Mouse (Mus musculus): Measurements from ENCODE around the gene Rnf4.

DNA sequence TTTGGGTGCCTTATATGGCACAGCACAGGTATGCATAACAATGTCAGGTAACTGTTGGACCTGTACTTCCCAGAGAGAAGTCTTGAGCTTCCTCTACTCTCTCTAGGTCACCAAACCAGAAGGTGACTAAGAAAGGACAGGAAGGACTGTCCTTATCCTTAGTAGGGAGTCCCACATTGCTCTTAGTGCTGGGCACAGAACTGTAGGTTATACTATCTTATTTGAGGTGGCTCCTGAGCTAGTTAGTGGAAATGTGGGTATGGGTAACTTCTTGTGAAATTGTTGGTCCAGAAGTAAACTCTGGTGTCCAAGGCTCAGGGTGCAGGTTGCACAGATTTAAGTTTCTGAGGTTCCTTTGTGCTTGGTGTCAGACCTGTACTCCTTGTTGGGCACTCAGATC lies 36.1 kb downstream of the Rnf4 start:
- TF ChIP-seq GATA1 (IDR thresholded peaks at IDR 0.05; ENCODE audit: borderline replicate concordance, low read length) (no peak), FLI1 (IDR thresholded peaks at IDR 0.05; ENCODE audit: low read length) (no peak)

Data from megakaryocyte, embryonic 14.5 days (primary cell).